13 mouse cellular contexts compared by ENCODE assay signal in the genomic region with DNA sequence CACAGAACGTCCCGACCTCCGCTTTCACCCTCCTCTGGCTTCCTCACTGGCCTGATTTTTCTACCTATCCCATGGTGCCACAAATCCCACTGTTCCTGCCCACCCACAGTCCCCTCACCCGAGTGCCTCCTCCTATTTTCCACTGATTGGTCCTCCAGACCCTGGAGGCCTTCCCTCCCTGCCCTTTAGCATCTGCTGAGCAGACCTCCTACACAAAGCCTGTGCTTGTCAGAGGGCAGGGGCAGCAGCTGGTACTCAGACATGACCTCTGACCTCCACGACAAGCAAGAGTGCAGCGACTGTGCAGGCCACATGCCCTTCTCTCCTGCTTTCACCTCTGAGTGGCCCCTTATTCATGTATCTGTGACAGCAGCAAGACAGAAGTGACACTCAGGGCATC.
A peak's percentile ranks its signal among the peaks of the same experiment; 100 is the strongest.
DNase-seq lines count a peak whose midpoint lies in the region; ATAC-seq and TF ChIP-seq lines count a peak whose summit lies in the region.
"Had no signal": no experiment of that assay in that cellular context is flagged by ENCODE, and none has a peak within 500 bp of the region (broad histone marks: within the 10 kb centered on the region; RNA-seq: fewer than 3 reads in every experiment).

No protein-coding gene starts in this region.

- H3K27ac ChIP-seq in heart, embryonic 14.5 days (replicated peaks in 1 of 2; ENCODE audit: control insufficient read depth in 1 of 2, insufficient read depth in 1 of 2, low read depth in 2 of 2, low read length in 2 of 2) = peak overlapping the region; percentile 4 to 10; a peak in 3 of 4 replicates
- no peak overlapping the region for H3K27ac ChIP-seq in heart, adult 2 months
- H3K27ac ChIP-seq in hindbrain, embryonic 15.5 days (replicated peaks) = no peak overlapping the region
- H3K27ac ChIP-seq: lung, embryonic 15.5 days had no signal

- DNase-seq in heart, adult 2 months = no peak
- DNase-seq in embryo, embryonic 9.5 days (ENCODE audit: extremely low spot score) = peak; percentile 83
- no peak for DNase-seq in thymus, postnatal 4 days
- DNase-seq in cerebellum, postnatal 36 days = no peak
- no peak for DNase-seq in cerebellum, adult 11-12 months
- DNase-seq: gastrocnemius, postnatal 36 days; kidney, adult 2 months; right cerebral cortex, postnatal 14 days; thymus, adult 18-20 months had no signal

- intact Hi-C loops in heart, adult 2 months (cut with DNase I) = no loop called here

- no peak for ATAC-seq in heart, embryonic 14.5 days (ENCODE audit: insufficient number of reproducible peaks, insufficient read depth, low FRiP score, low read depth)
- ATAC-seq in hindbrain, embryonic 15.5 days (ENCODE audit: low FRiP score, low read depth) = peak; percentile 5; the same call in 1 of the 2 replicates

- no peak overlapping the region for H3ac ChIP-seq in myocyte (ENCODE audit: control insufficient read depth, insufficient read length)

- no peak for TF ChIP-seq CTCF in heart, adult 2 months (IDR thresholded peaks at IDR 0.05)

- peak overlapping the region; percentile 46 for H3K9ac ChIP-seq in heart, embryonic 14.5 days (ENCODE audit: low read length)
- H3K9ac ChIP-seq in heart, adult 2 months (ENCODE audit: low read depth, low read length) = no peak overlapping the region
- no peak overlapping the region for H3K9ac ChIP-seq in hindbrain, embryonic 15.5 days
- H3K9ac ChIP-seq: lung, embryonic 15.5 days had no signal

- H3K36me3 ChIP-seq in heart, embryonic 14.5 days (ENCODE audit: control insufficient read depth, insufficient read depth, low read length) = peaks cover 12% of the 10 kb centered on the region; the same call in 1 of the 2 replicates
- no peaks in the 10 kb centered on the region for H3K36me3 ChIP-seq in heart, adult 2 months (ENCODE audit: control insufficient read depth, insufficient read depth, low read length)
- no peaks in the 10 kb centered on the region for H3K36me3 ChIP-seq in hindbrain, embryonic 15.5 days
- peaks cover 8% of the 10 kb centered on the region for H3K36me3 ChIP-seq in myocyte (ENCODE audit: control insufficient read depth, insufficient read depth)
- H3K36me3 ChIP-seq: lung, embryonic 15.5 days had no signal

- H3K27me3 ChIP-seq in heart, embryonic 14.5 days (ENCODE audit: control insufficient read depth, insufficient read depth, low read length) = no peaks in the 10 kb centered on the region
- H3K27me3 ChIP-seq in heart, adult 2 months (ENCODE audit: control insufficient read depth, insufficient read depth, low read length) = no peaks in the 10 kb centered on the region
- H3K27me3 ChIP-seq in hindbrain, embryonic 15.5 days = no peaks in the 10 kb centered on the region
- no peaks in the 10 kb centered on the region for H3K27me3 ChIP-seq in myocyte (ENCODE audit: control insufficient read depth, insufficient read depth, insufficient read length)
- H3K27me3 ChIP-seq: lung, embryonic 15.5 days had no signal

- no peaks in the 10 kb centered on the region; the same call in 1 of the 2 replicates for H3K79me2 ChIP-seq in heart, adult 2 months (replicated peaks; ENCODE audit: control insufficient read depth, insufficient read depth, low read length)
- peaks cover 22% of the 10 kb centered on the region for H3K79me2 ChIP-seq in myocyte (ENCODE audit: control insufficient read depth, insufficient read depth)

- WGBS in heart, embryonic 14.5 days = 38% methylated on average over 6 of the region's 6 CpGs
- 76% methylated on average over 6 of the region's 6 CpGs for WGBS in heart, adult 2 months
- 24% methylated on average over 6 of the region's 6 CpGs for WGBS in hindbrain, embryonic 15.5 days

- H3K4me2 ChIP-seq in heart, embryonic 14.5 days (ENCODE audit: low read length) = no peak overlapping the region
- no peak overlapping the region for H3K4me2 ChIP-seq in hindbrain, embryonic 15.5 days
- no peak overlapping the region for H3K4me2 ChIP-seq in myocyte (ENCODE audit: low read depth)
- H3K4me2 ChIP-seq: lung, embryonic 15.5 days had no signal

- no peaks in the 10 kb centered on the region for H3K9me3 ChIP-seq in heart, embryonic 14.5 days (ENCODE audit: control insufficient read depth, low read length)
- H3K9me3 ChIP-seq in hindbrain, embryonic 15.5 days = no peaks in the 10 kb centered on the region
- H3K9me3 ChIP-seq: lung, embryonic 15.5 days had no signal

- peaks cover 34 to 46% of the 10 kb centered on the region in 2 experiments for H3K4me1 ChIP-seq in heart, embryonic 14.5 days (ENCODE audit: control insufficient read depth in 2 of 2, insufficient read depth in 2 of 2, low read length in 2 of 2)
- peaks cover 2% of the 10 kb centered on the region; the same call in 1 of the 2 replicates for H3K4me1 ChIP-seq in heart, adult 2 months (ENCODE audit: control insufficient read depth, insufficient read depth, low read length)
- peaks cover 27% of the 10 kb centered on the region for H3K4me1 ChIP-seq in hindbrain, embryonic 15.5 days (replicated peaks)

- no peak for TF ChIP-seq POLR2A in heart, adult 2 months (IDR thresholded peaks at IDR 0.05; ENCODE audit: insufficient read depth, low read depth, low read length)
- no peak for TF ChIP-seq POLR2A in myocyte (IDR thresholded peaks at IDR 0.05; ENCODE audit: insufficient read length, low read depth)

- no peak overlapping the region for H3K4me3 ChIP-seq in heart, embryonic 14.5 days (ENCODE audit: control insufficient read depth in 1 of 2, insufficient read depth in 1 of 2, low read depth in 1 of 2, low read length in 2 of 2)
- no peak overlapping the region for H3K4me3 ChIP-seq in heart, adult 2 months
- no peak overlapping the region for H3K4me3 ChIP-seq in hindbrain, embryonic 15.5 days
- no peak overlapping the region for H3K4me3 ChIP-seq in myocyte
- H3K4me3 ChIP-seq: lung, embryonic 15.5 days had no signal

- no peak for TF ChIP-seq EP300 in heart, adult 2 months (IDR thresholded peaks at IDR 0.05; ENCODE audit: insufficient read depth, low read depth, low read length)

TF ChIP-seq in myocyte, 11 proteins besides CTCF, POLR2A, EP300 and RAD21:
- TF ChIP-seq MAX (IDR thresholded peaks at IDR 0.05; ENCODE audit: low read depth) (no peak), POLR2AphosphoS2 (IDR thresholded peaks at IDR 0.05; ENCODE audit: insufficient read length, low read depth) (peak; percentile 10), MYOG (IDR thresholded peaks at IDR 0.05; ENCODE audit: control insufficient read depth in 1 of 3, insufficient read depth in 1 of 3, insufficient read length in 2 of 3, low read depth in 2 of 3) (peak in 1 of 3 experiments; percentile 63), MYOD1 (IDR thresholded peaks at IDR 0.05; ENCODE audit: control insufficient read depth in 1 of 3, insufficient read length in 2 of 3, low read depth in 2 of 3) (peak in 1 of 3 experiments; percentile 78)

Comparison
In these comparisons a context has a peak if more than half of its experiments do, and no peak if none do; other contexts are left out.
1. H3K27ac ChIP-seq: peak in heart, embryonic 14.5 days (2 of 2); none in heart, adult 2 months (single experiment) and hindbrain, embryonic 15.5 days (single experiment).